Mouse (Mus musculus) gastrocnemius, adult 18-20 months (tissue): ENCODE measurements at regions not wholly inside any gene's neighbourhood (a gene's known extent, or its start where the extent isn't known, plus 50 kb on each side); places are given as distances from the start of the nearest gene placed in this dataset.

Source experiments
- DNase-seq: peaks from one replicate; pipeline ENCODE4 v3.0.0; 2021; ENCODE audit warnings: low spot score

DNA sequence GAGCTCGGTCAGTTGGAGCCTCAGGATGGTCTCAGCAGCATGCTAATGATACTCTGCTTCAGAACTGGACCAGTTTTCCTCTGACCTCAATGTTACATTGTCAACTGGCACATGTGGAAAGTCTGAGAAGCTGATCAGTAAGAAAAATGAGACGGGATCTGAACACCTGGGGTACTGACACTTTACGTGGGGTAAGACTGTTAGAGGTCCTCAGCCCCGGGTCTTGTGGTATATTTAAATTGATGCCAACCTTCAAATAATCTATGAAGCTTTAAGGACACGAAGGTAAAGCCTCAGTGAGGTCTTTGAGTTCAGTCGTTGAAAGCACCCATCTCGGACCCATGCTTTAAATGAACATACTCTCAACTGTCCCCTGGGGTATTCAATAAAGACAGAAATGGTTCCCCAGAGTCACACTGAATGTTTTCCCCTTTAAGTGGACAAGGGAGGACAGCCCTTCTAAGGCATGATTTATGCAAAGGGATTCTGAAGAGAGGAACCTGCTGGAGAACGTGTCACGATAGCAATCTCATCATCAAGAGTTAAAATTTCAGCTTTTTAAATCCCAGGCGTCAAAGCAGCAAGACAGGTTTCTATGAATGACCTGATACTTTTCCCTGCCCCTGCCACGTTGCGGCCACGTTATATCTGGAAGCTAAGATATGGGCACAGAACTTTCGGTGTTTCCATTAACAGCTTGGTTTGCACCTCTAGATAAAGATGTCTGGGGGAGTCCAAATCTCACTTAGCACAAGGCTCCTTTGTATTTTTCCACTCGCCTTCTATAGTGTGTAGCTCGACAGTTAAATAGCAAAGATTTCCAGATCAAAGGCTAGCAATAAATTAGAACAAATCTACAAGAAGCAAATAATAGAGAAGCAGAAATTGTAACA lies 76.7 kb upstream of the Atp2b1 start:
- DNase-seq, result no peak

DNA sequence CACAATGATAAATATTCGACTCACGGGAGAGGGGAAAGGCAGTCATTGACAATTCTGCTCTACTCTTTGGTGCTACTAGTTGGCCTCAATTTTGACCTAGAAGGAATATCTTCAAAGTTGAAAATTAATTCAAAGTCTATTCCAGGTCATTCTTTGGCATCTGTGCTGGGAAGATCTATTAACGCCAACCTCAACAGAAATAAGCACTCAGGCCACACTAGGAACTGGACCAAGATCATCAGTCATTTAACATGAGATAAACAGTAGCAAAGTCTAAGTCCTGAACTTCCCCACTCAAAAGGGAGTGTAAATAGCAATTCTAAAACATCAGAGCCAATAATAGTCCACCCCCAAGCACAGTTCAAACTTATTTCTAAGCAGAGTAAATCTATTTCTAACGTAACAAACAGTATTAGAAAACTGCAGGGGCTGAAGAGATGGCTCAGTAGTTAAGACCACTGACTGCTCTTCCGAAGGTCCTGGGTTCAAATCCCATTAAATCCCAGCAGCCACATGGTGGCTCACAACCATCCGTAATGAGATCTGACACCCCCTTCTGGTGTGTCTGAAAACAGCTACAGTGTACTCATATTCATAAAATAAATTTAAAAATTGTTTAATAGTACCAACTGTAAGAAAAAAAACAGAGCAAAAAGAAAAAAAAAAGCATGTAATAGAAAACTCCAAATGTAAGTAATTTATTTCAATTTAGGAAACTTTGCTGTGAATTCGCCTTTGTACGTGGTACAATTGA lies 75.1 kb upstream of the Atp2b1 start:
- no peak for DNase-seq

DNA sequence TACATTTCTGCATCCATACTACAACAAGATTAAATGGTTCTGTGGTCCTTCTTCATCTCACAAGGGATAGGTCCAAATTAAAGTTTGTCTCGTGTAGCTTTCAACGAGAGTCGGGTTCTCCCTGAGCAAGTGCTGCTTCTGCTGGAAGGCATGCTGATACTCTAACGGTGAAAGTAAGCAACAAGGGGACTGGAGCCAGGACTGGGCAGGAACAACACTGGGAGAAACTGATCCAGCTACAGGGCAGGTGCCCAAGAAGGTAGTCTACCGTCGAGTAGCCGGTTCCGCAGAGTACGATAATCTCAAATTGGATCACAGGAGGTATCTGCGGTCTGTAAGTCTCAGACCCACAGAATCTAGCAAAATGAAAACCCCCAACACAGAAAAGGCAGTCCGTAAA lies 74.2 kb upstream of the Atp2b1 start:
- peak; percentile 47 for DNase-seq

DNA sequence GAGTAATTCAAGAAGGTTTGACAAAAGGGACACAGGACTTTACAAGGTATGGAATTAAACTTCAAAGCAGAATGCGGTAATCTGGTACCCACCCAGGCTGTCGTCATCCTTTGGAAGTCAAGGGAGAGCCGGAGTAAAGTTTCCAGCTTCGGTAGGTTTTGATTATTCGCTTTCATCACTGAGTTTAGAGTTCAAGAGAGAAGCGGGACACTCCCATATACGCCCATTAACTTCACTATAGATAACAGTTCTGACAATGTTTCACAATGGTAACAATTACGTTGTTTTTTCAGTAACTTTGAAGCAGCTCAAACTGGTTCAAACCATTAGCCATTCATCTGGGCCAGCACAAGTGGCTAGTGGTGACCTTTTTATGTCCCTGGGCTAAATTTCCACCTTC lies 73.8 kb upstream of the Atp2b1 start:
- no peak for DNase-seq

DNA sequence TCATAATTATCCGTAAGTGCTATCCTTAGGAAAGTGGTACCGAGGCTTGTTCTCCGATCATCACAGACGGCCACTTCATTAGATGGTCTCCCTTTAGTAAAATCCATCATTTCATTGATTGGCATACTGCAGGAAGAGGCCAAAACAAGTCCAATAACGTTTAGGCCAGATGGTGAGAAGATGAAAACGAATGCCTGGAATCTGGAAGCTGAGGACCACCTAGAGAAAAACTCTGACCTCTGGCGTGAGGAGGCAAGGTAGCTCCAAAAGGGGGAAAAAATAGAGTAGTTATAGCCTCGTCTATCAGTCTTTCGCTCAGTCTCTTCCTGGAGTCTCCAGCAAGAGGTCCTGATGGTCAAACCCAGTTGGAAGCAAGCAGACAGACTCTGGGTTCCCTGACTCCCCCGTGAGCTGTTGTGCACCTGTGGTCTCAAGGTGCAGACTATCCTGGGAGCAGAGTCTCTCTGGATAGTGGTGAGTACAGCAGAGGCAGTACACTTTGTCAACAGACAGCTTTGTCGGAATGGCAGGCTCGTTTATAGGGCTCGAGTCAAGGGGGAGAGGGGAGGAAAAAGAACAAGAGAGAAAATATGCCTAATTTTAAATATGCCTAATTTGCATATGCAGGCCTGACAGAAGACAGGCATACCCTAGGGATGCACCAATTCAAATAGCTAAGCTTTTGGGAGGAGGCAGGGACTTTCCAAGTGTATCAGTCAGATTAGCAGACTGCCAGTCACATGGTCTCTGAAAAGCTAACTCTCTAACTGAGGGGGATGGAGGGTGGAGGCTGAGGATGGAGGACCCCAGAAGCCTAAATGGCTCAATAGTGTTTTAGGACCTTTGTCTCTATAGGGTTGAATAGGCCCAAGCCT lies 73.0 kb upstream of the Atp2b1 start:
- no peak for DNase-seq

DNA sequence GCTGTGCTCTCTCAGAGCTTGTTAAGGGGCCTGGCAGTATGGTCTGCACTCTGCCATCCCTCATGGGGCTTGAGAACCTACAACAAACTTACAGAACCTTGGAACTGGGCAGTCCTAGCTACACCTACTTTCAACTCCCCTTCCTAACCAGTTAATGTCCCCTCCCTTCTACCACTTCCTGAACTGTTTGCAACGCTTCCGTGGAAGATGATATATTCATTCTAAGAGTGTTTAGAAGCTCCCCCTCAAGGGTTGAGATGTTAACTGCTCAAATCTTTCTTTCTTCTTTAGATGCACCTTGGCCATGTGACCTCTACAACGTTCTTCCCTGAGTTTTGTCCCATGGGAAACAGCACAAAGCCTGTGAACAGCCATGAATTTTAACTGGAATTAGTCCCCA lies 72.3 kb upstream of the Atp2b1 start:
- no peak for DNase-seq

DNA sequence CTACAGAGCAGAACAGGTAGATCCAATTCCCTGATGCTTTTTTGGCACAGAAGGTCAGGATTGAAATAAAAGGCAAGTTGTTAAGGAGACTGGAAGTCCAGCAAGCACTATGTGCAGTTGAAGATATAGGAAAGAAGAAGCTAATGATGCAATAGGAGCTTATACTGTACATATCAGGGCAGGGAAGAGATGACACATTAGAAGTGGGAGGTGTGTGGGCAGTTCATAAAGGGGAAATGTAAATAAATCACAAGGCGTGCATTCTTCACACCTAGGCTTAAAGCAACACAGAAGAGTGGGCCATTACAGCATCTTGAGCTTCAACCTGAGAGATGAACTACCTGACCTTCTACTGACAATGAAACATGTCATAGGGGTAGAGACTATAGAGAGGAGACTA lies 71.5 kb upstream of the Atp2b1 start:
- no peak for DNase-seq

DNA sequence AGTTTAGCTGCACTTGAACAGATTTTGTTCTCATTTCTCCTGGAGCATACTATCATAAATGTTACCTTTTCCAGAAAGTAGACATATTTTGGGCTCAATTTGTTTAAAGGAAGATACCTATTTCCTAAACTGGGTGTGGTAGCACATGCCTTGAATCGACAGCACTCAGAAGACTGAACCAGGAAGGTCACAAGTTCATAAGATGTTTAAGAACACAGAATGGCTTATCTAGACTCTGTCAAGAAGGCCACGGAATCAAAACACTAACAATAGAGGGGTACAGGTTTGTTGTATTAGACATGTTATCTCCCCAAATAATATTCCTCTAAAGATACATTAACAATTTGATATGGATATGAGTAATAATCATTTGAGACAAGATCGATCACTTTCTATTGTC lies 64.4 kb upstream of the Atp2b1 start:
- DNase-seq, result no peak

DNA sequence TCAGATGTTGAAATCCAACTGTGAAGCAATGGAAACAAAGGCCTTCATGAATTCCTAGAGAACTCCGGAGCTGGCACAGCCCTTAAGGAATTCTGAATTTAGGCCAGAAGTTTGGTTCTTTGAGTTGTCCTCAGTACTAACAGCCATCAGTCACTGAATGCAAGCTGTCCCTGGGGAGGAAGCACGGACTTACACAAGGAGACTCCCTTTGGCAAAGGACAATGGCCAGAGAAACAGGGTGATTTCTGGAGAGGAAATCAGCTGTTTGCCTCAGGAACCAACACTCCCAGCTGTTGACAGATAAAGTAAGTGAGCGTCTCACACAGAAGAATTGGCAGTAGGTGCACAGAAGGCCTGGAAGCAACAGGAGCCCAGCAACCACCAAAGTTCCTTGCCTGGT lies 56.8 kb upstream of the Atp2b1 start:
- peak; percentile 36 for DNase-seq

DNA sequence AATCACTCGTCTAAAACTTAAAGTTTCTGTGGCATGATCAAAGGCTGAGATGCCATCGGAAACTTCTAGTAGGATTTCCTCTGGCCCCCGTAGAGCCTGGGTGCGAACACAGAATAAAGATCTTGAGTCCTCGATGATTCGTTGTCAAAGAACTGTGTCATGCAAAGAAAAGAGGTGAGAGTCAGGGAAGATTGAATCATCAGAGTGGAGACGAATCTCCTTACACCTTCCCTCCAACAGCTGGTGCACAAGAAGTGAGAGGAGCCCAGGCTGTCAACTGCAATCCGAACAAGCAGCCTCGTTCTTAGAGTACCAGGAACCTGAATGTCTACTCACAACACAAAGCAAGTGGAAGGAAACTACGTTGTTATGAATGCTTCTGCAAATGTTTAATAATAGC lies 52.7 kb upstream of the Atp2b1 start:
- DNase-seq, result no peak

DNA sequence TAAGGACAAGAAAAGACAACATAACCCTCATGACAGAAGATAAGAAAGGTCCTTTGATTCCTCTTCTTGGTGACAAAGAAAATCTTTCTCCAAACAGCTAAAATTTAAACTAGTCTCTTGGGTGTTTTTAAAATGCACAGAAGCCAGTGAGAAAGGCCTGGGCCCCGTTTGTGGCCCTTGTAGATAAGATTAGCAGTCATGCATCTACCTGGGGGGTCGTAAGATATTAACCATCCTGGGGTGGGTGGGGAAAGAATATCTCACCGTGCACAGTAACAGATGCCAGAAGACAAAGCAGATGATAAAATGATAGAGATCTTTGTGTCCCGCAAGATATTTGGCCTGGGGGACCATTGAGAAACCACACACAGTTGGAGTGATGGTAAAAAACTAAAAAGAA lies 51.5 kb upstream of the Atp2b1 start:
- DNase-seq, result no peak

DNA sequence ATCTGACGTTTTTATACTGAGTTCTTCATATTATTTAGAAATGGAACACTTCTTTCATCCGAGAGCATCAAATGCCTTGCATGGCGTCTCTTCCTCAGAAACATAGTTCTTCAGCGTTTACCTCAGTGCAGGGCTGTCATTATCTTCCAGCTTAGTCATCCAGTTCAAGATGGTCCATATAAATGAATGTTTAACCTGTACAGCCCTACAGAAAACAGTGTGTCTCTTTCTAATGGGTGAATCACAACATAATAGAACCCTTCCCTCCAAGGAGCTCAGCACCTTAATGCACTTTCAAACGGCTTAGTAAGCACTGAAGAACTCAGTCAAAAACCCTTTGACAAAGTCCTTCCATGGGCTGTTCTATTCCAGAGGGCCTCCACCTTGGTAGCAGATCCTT lies 49.8 kb upstream of the Atp2b1 start:
- no peak for DNase-seq
